Mouse (Mus musculus): ENCODE measurements around the gene Pdzd8.

DNA sequence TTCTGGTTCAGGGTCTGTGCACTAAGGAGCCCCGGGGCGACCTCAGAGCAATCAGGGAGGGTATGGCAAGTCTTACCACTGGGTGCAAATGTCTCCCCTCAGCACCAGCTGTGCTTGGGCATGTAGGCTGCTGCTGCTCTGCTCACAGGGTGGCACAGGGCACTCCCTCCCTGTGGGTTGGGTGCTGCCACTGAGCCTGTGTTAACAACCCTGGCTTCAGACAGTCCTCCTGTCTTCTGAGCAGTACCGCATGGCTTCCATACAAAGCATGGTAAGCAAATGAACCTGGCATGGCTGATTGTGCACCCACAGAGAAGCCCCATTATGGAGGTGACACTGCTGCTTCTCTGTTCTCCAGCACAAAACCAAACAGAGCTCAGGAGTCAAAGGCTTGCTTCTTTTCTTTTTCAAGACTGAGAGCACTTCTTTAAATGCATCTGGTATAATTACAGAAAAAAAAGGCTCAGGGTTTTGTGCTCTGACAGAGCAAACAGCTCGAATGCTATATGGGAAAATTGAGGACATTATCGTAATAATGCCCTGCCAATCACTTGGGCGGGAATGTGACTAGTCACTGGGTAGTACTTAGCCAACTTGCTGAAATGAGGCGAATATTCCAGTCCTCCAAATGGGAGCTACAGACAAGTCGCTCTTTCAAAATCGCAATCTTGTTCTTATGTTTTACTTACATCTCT lies 80.6 kb downstream of the Pdzd8 start:
- no peak for TF ChIP-seq USF1 (IDR thresholded peaks at IDR 0.05; ENCODE audit: low read depth)
- TF ChIP-seq CTCF (IDR thresholded peaks at IDR 0.05; ENCODE audit: control insufficient read depth, insufficient read depth, insufficient read length), result no peak
- TF ChIP-seq MYOD1 (IDR thresholded peaks at IDR 0.05; ENCODE audit: control insufficient read depth, insufficient read length, low read depth), result no peak
- TF ChIP-seq MAX (IDR thresholded peaks at IDR 0.05), result no peak
- no peak for TF ChIP-seq MYOG (IDR thresholded peaks at IDR 0.05; ENCODE audit: control insufficient read depth, extremely low read depth, insufficient read length)
